Mouse (Mus musculus) frontal cortex, postnatal 10 days (tissue): ENCODE measurements around the gene Olfm1.

Source experiments
- DNase-seq, 2 experiments: peaks; one replicate each; pipeline ENCODE4 v3.0.0; 2022; ENCODE audit warnings: low spot score in 2 of 2, mixed read lengths in 1 of 2

Gene Olfm1

DNA sequence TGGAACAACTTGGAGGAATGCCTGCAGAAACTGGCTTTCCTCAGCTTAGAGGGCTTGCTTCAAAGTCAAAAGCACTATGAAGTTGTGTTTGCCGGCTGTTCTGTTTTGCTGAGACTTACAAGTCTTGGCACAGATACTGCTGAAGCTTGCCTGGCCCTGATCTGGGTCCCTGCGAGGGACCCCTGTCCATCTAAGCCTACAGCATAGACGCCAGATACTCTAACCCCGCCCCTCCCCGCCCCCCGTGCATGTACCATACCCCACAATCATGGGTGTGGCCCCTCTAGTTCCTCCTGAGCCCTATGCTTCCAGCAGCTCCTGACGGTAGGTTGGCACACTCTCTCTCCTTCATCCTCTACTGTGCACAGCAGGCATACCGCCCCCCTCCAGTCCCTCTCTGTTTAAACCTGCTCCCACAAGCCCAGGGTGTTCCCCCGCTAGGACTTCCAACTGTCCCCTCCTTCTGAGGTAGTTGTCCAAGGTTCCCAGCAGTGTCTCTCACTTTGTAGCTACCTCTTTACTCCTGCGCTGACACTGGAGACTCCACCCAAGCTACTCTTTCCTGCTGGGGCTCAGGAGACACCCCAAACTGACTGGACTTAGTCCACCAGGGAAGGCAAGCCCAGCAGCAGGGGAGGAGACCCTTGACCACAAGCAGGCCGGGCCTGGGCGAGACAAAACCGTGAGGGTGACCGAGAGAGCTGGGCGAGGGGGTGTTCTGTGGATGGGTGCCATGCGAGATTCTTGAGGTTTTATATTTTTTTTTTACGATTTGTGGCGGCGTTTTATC, 12.1 kb downstream of the Olfm1 start:
- DNase-seq, result no peak

- peak; percentile 67 to 87 for DNase-seq
Measured at GRCm38 (mm10) chr2:28205467-28205805, 12.6 kb downstream of the Olfm1 start.

GRCm38 (mm10) chr2:28205870-28206421, 13.2 kb downstream of the Olfm1 start:
- no peak for DNase-seq

DNA sequence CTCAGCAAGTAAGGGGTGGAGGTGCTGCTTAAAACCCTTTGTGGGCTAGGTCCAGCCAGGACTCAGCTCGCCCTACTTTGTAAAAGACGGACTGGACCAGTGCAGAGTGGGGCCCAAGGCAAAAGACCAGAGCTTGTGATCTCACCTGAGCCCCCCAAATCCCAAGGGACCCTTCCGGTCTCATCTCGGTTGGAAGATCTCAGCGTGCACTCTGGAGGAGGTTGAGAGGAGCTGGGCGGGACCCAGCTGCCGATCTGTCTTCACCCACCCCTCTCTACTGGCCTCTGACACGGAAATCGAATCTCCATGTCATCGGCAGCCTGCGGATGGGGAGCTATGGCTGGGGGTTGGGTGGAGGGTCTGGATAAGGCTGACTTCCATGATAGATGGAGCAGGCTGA, 13.7 kb downstream of the Olfm1 start:
- DNase-seq, result no peak

GRCm38 (mm10) chr2:28207200-28207750, 14.5 kb downstream of the Olfm1 start:
- no peak for DNase-seq

DNA sequence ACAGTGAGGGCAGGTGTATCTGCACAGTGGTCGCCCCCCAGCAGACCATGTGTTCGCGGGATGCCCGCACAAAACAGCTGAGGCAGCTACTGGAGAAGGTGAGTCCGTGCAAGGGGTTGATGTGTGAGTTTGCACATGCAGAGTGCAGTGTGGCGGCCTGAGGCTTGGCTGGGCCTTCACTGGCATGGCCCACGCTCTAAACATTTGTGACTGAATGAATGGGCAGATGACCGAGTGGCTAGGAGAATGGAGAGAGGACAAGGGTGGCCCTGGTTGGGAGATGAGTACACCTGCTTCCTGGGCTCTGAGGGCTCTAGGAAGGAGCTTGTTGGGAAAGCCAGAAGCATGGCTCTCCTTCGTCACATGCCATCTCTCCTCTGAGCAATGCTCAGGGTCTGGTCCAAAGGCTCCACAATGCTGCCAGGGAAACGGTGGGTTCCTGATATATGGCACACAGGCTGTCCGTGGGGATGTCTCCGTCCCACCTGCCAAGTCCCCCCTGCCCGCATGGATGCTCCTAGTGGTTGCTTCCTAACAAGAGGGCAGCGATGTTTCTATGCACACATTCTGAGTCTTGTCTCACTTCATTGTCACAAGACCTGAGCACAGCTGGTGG, 15.4 kb downstream of the Olfm1 start:
- no peak for DNase-seq

DNA sequence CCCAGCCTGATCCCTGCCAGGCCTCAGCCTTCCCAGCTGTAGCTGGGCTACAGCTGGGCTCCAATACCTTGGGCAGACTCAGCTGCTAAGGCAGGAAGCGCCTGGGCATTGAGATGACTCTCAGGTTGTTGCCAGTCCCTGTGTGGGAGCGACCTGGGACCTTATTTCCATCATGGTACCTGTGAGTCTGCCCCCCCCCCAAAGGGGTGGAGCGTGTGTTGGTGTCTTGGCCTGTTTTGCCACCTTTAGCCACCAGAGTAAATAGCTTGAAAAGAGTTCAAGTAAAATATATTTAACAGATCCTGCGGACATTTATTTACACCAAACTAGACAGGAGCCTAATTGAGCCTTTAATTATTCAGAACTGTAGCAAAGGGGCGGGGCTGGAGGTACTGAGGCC, 16.4 kb downstream of the Olfm1 start:
- DNase-seq, result no peak

GRCm38 (mm10) chr2:28209653-28210052, 16.9 kb downstream of the Olfm1 start:
- no peak for DNase-seq

DNA sequence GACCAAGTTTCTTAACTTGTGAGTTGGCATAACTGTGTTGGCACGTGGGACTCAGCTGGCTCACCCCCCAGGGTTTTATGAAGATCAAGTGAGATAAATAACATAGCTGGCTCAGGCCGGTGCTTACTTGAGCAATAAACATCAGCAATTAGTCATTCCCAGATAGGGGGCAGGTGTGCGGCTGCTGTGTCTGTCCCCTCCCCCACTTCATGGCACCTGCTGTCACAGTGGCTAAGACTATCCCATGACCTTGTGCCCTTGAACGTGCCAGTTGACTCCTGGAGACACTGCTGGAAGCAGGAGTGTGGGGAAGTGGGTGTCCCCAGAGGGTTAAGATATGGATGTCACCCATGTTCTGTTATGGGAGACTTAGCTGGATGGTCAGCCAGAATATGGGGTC, 17.5 kb downstream of the Olfm1 start:
- DNase-seq, result no peak

GRCm38 (mm10) chr2:28211531-28212281, 18.9 kb downstream of the Olfm1 start:
- DNase-seq, result no peak

DNA sequence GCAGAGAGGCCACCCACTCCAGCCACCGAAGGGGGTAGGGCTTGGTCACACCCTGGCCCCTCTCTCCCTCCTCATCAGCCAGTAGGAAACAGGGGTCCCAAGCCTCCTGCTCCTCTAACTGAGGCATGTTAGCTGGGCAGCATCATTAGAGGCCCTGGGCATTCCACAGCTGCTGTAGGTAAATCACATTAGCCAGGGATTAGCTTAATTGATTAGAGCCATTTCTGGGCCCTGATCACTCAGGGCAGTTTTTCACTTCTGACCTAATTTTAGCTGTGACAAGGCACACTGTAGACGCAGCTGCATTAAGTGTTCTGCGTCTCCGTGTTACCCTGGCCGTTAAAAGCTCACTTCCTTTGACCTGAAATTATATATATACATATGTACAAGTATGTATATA, 20.1 kb downstream of the Olfm1 start:
- DNase-seq, result no peak

GRCm38 (mm10) chr2:28216211-28216775, 23.5 kb downstream of the Olfm1 start:
- DNase-seq, result no peak

DNA sequence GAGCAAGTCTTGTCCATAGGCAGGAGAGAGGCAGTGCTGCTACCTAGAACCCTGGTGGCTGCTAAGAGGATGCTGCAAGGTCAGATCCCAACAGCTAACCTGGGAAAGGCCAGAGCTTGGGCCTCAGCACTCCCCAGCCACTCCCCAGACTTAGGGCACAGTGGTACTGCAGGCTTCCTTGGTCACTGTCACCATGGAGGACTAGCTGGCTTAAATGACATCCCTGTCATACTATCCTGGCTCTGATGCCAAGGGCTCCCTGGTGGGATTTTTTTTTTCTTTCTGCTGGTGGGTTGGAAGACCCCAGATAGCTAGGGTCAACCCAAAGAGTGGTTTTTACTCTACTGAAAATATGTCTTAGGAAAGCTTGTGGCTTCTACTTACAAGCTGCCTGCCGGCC, 25.0 kb downstream of the Olfm1 start:
- no peak for DNase-seq

DNA sequence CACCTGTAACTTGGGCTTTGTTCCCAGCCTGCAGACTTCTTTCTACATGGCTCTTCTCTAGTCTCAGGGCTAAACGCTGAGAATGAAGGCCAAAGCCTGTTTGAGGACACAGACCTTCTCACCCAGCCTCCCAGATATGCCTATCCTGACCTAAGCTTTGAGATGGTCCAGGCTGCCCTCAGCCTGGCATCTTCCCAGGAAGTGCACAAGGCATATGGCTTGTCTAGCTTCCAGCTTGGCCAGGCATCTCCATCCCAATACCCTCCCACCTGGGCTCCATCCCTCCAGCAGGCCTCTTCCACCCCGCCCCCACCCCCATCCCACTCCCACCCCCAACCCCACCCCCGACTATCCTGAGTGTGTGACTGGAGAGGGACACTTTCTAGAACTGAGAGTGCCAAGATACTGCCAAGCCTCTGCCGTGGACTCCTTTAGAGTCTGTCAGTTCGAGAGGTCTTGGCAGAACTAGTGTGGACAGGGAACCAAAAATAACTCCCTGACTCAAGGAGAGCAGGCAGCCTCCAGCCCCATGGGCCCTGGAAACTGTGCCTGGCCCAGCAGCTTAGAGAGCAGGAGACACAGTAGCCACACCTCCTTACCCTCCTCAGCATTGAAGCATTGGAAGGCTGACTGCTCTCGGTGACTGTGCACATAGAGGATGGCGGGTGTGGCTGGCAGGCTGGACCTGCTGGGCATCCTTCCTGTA, 26.0 kb downstream of the Olfm1 start:
- no peak for DNase-seq

- DNase-seq, result no peak
Measured at GRCm38 (mm10) chr2:28219625-28220024, 26.8 kb downstream of the Olfm1 start.

- DNase-seq, result no peak
Measured at GRCm38 (mm10) chr2:28221803-28222202, 29.0 kb downstream of the Olfm1 start.

DNA sequence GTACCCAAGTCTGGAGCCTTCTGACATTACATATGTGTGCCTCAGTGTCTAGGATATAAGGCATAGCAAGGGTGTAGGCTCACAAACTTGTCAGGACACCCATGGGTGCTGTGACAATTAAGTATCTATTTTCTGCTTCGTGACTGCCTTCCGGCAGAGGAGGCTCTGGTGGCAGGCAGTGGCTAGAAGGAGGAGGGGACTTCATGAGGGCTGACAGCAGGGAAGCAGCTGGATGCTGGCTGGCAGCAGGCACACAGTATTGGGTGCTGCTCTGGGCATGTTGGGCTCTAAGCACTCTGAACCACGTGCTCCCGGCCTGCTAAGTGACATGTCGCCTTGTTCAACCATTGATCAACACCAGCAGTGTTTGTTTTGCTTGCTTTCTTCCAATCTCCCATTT, 32.0 kb downstream of the Olfm1 start:
- no peak for DNase-seq

- peak; percentile 50 to 75 for DNase-seq
Measured at GRCm38 (mm10) chr2:28225906-28226305, 33.1 kb downstream of the Olfm1 start.

- no peak for DNase-seq
Measured at GRCm38 (mm10) chr2:28226971-28227370, 34.2 kb downstream of the Olfm1 start.

DNA sequence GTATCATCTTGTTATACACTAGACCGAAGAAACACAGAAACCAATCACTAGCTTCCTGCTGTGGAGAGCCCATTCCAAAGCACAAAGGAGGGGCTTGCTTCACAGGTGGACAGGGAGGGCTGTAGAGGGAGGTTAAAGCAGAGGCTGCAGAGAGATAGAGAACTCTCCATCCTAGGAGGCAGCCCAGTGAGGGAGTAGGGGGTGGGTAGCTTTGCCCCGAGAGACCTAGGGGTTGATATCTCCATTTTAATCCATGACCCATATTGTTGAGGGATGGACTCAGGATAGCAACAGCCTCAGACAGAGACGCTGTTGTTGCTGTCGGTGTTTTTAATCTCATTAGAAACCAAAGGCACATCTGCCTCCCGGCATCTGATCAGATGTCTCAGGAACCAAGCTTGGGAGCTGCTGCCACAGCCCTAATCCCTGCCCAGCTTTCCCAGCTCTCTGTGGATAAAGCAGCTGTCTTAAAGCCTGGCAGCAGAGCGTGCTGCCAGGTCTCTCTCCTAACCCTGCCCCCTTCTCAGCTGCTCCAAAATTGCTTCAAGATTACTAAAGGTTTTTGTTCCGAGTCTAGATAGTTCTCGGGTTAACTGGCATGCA, 34.9 kb downstream of the Olfm1 start:
- DNase-seq, result no peak

GRCm38 (mm10) chr2:28228364-28228763, 35.6 kb downstream of the Olfm1 start:
- no peak for DNase-seq
